Mouse (Mus musculus): ENCODE results near the gene Scn5a. TPM values are rescaled to one million over a fixed set of nuclear protein-coding genes. Genes with fewer than 3 reads are reported as not detected.

Scn5a gene
- total and polyA plus RNA-seq, 3 experiments = 0.03 TPM; not detected in 2

DNA sequence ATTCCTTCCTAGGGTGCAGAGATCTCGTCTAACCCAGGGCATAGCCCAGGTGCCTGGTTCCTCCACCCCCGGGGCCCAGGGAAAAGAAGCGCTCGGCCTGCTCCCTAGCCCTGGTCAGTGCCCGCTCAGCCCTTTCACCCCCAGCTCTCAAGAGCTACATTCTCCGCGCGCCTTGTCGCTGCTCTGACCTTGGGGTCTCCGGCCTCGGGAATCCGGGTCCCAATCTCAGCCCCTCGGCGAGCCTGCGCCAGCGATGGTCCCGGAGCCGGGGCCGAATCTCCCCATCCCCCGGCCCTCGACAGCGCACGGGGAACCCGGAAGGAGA, 543 bp downstream of the Scn5a start:
- Histone ChIP-seq H3K4me1 (ENCODE audit: control insufficient read depth in 1 of 2, insufficient read depth in 2 of 2, low read length in 2 of 2) (no peaks in the 10 kb centered on the region), H3K36me3 (ENCODE audit: control insufficient read depth in 1 of 2, insufficient read depth in 2 of 2, low read length in 2 of 2) (no peaks in the 10 kb centered on the region), H3K79me2 (ENCODE audit: control insufficient read depth, insufficient read depth, low read length, poor library complexity) (no peaks in the 10 kb centered on the region), H3K9me3 (replicated peaks; ENCODE audit: insufficient read depth, low read length) (no peaks in the 10 kb centered on the region), H3K4me3 (ENCODE audit: control insufficient read depth in 1 of 2, insufficient read depth in 1 of 2, low read depth in 2 of 2, low read length in 2 of 2) (no peak overlapping the region), H3K27ac (ENCODE audit: control insufficient read depth, low read depth, low read length) (no peak overlapping the region), H3K27me3 (ENCODE audit: control insufficient read depth in 1 of 2, insufficient read depth in 2 of 2, low read length in 2 of 2) (no peaks in the 10 kb centered on the region), H3K9ac (ENCODE audit: control insufficient read depth, low read depth, low read length, poor library complexity, severe bottlenecking) (no peak overlapping the region)
- TF ChIP-seq SMC3 (IDR thresholded peaks at IDR 0.05; ENCODE audit: low read depth, low read length) (no peak), BHLHE40 (IDR thresholded peaks at IDR 0.05; ENCODE audit: borderline replicate concordance, low read depth, low read length) (no peak), ELF1 (IDR thresholded peaks at IDR 0.05; ENCODE audit: low read depth, low read length) (no peak), ZMIZ1 (IDR thresholded peaks at IDR 0.05; ENCODE audit: low read depth, low read length) (no peak), MAZ (IDR thresholded peaks at IDR 0.05; ENCODE audit: low read depth, low read length) (no peak)
- DNase-seq (ENCODE audit: low read depth, low spot score) = no peak

DNA sequence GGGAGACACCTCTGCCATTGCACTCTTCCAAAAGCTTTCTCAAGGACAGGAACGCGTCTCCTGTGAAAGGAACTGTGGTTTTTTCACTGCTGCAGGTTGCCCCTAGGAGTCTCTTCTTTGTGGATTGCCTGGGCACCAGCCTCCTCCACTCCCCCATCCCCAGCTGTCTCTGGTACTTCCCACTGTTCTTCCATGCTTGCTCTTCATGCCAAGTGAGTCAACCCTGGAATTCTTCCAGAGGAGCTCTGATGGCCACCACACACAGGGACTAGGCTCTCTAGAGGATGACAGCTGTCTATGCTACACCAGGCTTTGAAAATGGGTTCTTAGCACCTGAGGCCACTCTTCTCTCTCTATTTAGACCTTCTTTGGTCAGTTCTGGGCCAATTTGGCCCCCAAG, 1.8 kb downstream of the Scn5a start:
- Histone ChIP-seq H3K79me2 (ENCODE audit: control insufficient read depth, insufficient read depth, low read length, poor library complexity) (no peaks in the 10 kb centered on the region; the same call in 1 of the 2 replicates), H3K4me3 (ENCODE audit: control insufficient read depth in 1 of 2, insufficient read depth in 1 of 2, low read depth in 2 of 2, low read length in 2 of 2) (no peak overlapping the region), H3K9ac (ENCODE audit: control insufficient read depth, low read depth, low read length, poor library complexity, severe bottlenecking) (no peak overlapping the region), H3K36me3 (ENCODE audit: control insufficient read depth in 1 of 2, insufficient read depth in 2 of 2, low read length in 2 of 2) (no peaks in the 10 kb centered on the region), H3K27me3 (ENCODE audit: control insufficient read depth in 1 of 2, insufficient read depth in 2 of 2, low read length in 2 of 2) (no peaks in the 10 kb centered on the region), H3K4me1 (ENCODE audit: control insufficient read depth in 1 of 2, insufficient read depth in 2 of 2, low read length in 2 of 2) (no peaks in the 10 kb centered on the region), H3K9me3 (replicated peaks; ENCODE audit: insufficient read depth, low read length) (no peaks in the 10 kb centered on the region), H3K27ac (ENCODE audit: control insufficient read depth, low read depth, low read length) (no peak overlapping the region)
- no peak for DNase-seq (ENCODE audit: low read depth, low spot score)
- TF ChIP-seq POLR2A (IDR thresholded peaks at IDR 0.05; ENCODE audit: control insufficient read depth in 1 of 2, insufficient read depth in 1 of 2, low read depth in 1 of 2, low read length in 2 of 2, poor library complexity in 1 of 2) (no peak), KAT2A (conservative IDR thresholded peaks at IDR 0.05; ENCODE audit: low read depth, low read length) (no peak), ZKSCAN1 (IDR thresholded peaks at IDR 0.05; ENCODE audit: low read depth, low read length) (no peak), ZNF384 (IDR thresholded peaks at IDR 0.05; ENCODE audit: low read depth, low read length) (no peak), NELFE (IDR thresholded peaks at IDR 0.05; ENCODE audit: low read depth, low read length) (no peak), UBTF (IDR thresholded peaks at IDR 0.05; ENCODE audit: borderline replicate concordance, insufficient read depth, low read depth, low read length) (no peak)

DNA sequence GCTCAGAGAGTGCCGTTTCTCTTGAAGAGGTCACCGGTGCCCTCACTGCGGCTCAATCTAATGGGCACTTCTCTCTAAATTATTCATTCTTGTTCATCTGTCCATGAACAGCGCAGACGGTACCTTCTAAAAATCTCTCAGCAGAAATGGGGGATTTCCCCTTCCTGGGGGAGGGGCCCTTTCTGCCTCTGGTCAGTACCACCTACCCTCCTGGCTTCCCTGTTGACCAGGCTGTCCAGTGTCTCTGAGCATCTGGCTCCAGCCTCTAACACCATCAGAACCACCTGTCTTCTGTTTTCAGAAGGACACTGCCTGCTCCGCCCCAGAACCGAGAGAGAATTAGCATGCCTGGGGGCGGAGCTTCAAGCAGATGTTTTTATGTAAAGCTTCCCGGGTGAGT, 3.1 kb downstream of the Scn5a start:
- H3K27me3 ChIP-seq (ENCODE audit: control insufficient read depth in 1 of 2, insufficient read depth in 2 of 2, low read length in 2 of 2) = no peaks in the 10 kb centered on the region

More for the DNA sequence above, 3.1 kb downstream of the Scn5a start:
- H3K79me2 ChIP-seq (ENCODE audit: control insufficient read depth, insufficient read depth, low read length, poor library complexity) = no peaks in the 10 kb centered on the region; the same call in 1 of the 2 replicates
- no peak for TF ChIP-seq MYC (IDR thresholded peaks at IDR 0.05; ENCODE audit: low read depth, low read length)
- no peaks in the 10 kb centered on the region for H3K9me3 ChIP-seq (replicated peaks; ENCODE audit: insufficient read depth, low read length)
- no peak overlapping the region for H3K4me3 ChIP-seq (ENCODE audit: control insufficient read depth in 1 of 2, insufficient read depth in 1 of 2, low read depth in 2 of 2, low read length in 2 of 2)
- no peaks in the 10 kb centered on the region for H3K36me3 ChIP-seq (ENCODE audit: control insufficient read depth in 1 of 2, insufficient read depth in 2 of 2, low read length in 2 of 2)
- no peak for DNase-seq (ENCODE audit: low read depth, low spot score)
- H3K4me1 ChIP-seq (ENCODE audit: control insufficient read depth in 1 of 2, insufficient read depth in 2 of 2, low read length in 2 of 2) = no peaks in the 10 kb centered on the region
- H3K9ac ChIP-seq (ENCODE audit: control insufficient read depth, low read depth, low read length, poor library complexity, severe bottlenecking) = no peak overlapping the region
- H3K27ac ChIP-seq (ENCODE audit: control insufficient read depth, low read depth, low read length) = no peak overlapping the region
